Mouse (Mus musculus) hindbrain, postnatal 0 days (tissue): ENCODE results near the gene Zc3h12a. TPM values are rescaled to one million over a fixed set of nuclear protein-coding genes. Genes with fewer than 3 reads are reported as not detected.

Source experiments
- ATAC-seq: fragments of 200-750 bp; cut with Nextera tagmentation; 2 replicates; pipeline ENCODE4 v1.8.0; 2017; ENCODE audit warnings: mild to moderate bottlenecking, moderate TSS enrichment, moderate library complexity
- DNase-seq: peaks from one replicate; pipeline ENCODE4 v3.0.0-alpha.2; 2015; ENCODE audit warnings: low spot score
- H3K27ac ChIP-seq: fragments of 300-500 bp; sonication (generic); 2 replicates; pipeline ENCODE4 v1.5.1; 2014; ENCODE audit warnings: mild to moderate bottlenecking
- H3K27me3 ChIP-seq: fragments of 300-500 bp; sonication (generic); 2 replicates; pipeline ENCODE4 v1.6.1; 2014; ENCODE audit warnings: low read length, mixed read lengths; ENCODE audit not compliant: insufficient read depth
- H3K36me3 ChIP-seq: fragments of 300-500 bp; sonication (generic); 2 replicates; pipeline ENCODE4 v1.6.1; 2014; ENCODE audit warnings: low read length, mixed read lengths; ENCODE audit not compliant: insufficient read depth
- H3K4me1 ChIP-seq: fragments of 300-500 bp; sonication (generic); 2 replicates; pipeline ENCODE4 v1.6.1; 2014; ENCODE audit warnings: antibody characterized with exemption, low read length, mixed read lengths; ENCODE audit not compliant: insufficient read depth
- H3K4me2 ChIP-seq: fragments of 300-500 bp; sonication (generic); 2 replicates; pipeline ENCODE4 v1.6.1; 2014; ENCODE audit warnings: low read depth, mild to moderate bottlenecking, low read length, moderate library complexity, mixed read lengths
- H3K4me3 ChIP-seq: fragments of 300-500 bp; sonication (generic); 2 replicates; pipeline ENCODE4 v1.5.1; 2014; ENCODE audit warnings: low read length
- H3K9ac ChIP-seq: fragments of 300-500 bp; sonication (generic); replicated peaks from 2 replicates; pipeline ENCODE4 v1.6.1; 2014; ENCODE audit warnings: mild to moderate bottlenecking, low read length, moderate library complexity, mixed read lengths
- H3K9me3 ChIP-seq: fragments of 300-500 bp; sonication (generic); 2 replicates; pipeline ENCODE4 v1.6.1; 2016; ENCODE audit warnings: low read length, mixed read lengths
- CTCF ChIP-seq: IDR thresholded peaks from 2 replicates; pipeline ENCODE4 v1.5.1; 2016; ENCODE audit warnings: antibody characterized with exemption, control low read depth, low read depth
- WGBS: fragments of 180-500 bp; shearing (Covaris S2); extraction: QIAGEN DNeasy Blood & Tissue Kit; methylation state at CpG from one replicate; pipeline ENCODE4 v1.1.7; 2014; 5-methylcytosine and 5-hydroxymethylcytosine counted together
- polyA plus RNA-seq: library from polyadenylated mRNA; unstranded; fragments of >200 nt; fragmentation: Nextera tagmentation; extraction: Ambion mirVana; gene quantifications from 2 replicates; pipeline ENCODE4 v1.2.1, GENCODE M21; 2015
- total RNA-seq: library from RNA; depleted of rRNA; stranded (reverse); fragments of >200 nt; gene quantifications from 2 replicates; pipeline ENCODE4 v1.2.3, GENCODE M21; 2014

Zc3h12a gene
- total and polyA plus RNA-seq, 2 experiments from 2014 or later, result 0.31 TPM; not detected in 1

DNA sequence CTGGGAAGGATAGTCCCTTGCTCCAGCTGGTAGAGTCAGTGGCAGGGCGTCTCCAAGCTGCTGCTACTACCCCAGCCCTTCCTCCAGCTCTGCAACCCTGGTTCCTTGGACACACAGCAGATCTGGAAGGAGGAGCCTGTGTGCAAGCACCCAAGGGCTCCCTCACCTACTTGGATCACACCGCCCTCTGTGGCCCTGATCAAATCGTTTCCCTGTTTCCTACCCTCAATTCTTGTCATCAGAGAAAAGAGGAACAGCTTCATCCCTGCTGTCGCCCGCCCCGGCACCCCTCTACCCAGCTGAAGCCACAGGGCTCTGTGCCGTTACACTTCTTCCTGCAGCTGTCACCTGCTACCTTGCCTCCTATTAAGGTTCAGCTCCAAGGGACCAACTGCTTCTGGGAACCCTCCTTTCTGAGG is 9.7 kb downstream of the Zc3h12a start:
- H3K36me3 ChIP-seq, result no peaks in the 10 kb centered on the region
- ATAC-seq, result no peak
- TF ChIP-seq CTCF, result no peak

DNA sequence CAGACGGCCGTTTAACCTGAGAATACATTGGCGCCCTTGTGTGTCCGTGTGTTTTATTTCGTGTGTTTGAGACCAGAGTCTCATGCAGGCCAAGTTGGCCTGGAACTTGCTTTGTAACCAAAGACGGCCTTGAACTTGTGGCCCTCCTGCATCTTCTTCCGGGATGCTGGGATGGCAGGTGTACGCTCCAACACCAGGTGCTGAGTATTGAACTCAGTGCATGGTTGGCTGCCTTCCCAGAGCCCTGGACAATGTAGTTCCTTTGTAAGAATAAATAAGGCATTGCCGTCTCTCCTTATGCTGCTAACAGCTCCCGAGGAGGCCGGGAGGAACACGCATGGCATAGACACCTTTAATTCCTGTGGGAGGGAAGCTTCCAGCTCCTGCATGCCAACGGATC is 10.7 kb downstream of the Zc3h12a start:
- Histone ChIP-seq H3K9ac (no peak overlapping the region), H3K9me3 (no peaks in the 10 kb centered on the region), H3K27ac (0 out of 2 replicates have a peak overlapping the region, but pooled peaks have one; percentile 58), H3K4me2 (no peak overlapping the region), H3K4me3 (no peak overlapping the region), H3K4me1 (peaks cover 12% of the 10 kb centered on the region; the same call in 1 of the 2 replicates), H3K36me3 (peaks cover 2% of the 10 kb centered on the region; the same call in 1 of the 2 replicates), H3K27me3 (no peaks in the 10 kb centered on the region)
- whole genome bisulfite sequencing, result 62% methylated on average over 13 of the region's 13 CpGs
- DNase-seq (no peak), ATAC-seq (no peak)
- no peak for TF ChIP-seq CTCF

More for the DNA sequence above, 9.7 kb downstream of the Zc3h12a start:
- Histone ChIP-seq H3K27me3 (no peaks in the 10 kb centered on the region), H3K4me2 (no peak overlapping the region), H3K4me3 (no peak overlapping the region), H3K9ac (no peak overlapping the region), H3K4me1 (peaks cover 12% of the 10 kb centered on the region; the same call in 1 of the 2 replicates), H3K27ac (no peak overlapping the region), H3K9me3 (no peaks in the 10 kb centered on the region)
- DNase-seq, result no peak
- WGBS, result 88% methylated on average over 7 of the region's 7 CpGs

DNA sequence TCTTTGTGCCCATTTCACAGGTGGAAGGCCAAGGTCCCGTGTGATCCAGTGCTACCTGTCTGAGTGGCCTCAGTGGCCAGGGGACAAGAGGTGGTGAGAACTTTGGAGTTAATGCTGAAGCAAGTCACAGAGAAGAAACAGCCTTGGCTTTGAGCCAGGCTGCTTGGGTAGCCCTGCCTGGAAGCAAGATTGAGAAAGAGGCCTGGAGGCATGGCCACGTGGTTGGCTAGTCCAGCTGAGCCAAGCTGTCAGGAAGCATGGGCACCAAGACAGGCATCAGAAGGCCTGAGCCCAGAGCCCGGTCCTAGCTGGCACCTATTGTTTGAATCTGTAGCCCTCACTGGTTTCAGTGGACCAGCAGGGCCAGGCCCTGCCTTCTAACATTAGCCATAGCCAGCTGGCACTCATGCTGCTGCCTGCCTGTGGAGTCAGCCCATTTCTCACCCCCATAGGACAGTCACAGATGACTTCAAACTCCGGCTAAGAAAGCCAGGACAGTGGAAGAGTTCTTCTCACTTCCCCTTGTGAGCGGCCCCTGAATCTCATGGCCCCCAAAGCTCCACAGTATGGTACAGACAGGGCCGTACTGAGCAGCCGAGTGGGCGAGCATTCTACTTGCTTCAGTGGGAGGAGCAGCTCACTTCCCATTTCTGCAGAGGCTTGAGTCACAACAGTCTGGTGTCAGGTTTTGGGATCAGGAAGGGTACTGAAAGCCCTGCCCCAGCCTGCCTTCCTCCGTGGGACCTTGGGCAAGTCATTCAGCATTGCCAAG is 11.4 kb downstream of the Zc3h12a start:
- DNase-seq (peak; percentile 77), ATAC-seq (peak; percentile 66; the same call in 1 of the 2 replicates)
- 44% methylated on average over 9 of the region's 9 CpGs for WGBS
- TF ChIP-seq CTCF, result no peak
- Histone ChIP-seq H3K9ac (0 out of 2 replicates have a peak overlapping the region, but pooled peaks have one; percentile 5), H3K27me3 (no peaks in the 10 kb centered on the region), H3K4me1 (peaks cover 12% of the 10 kb centered on the region; the same call in 1 of the 2 replicates), H3K4me3 (no peak overlapping the region), H3K4me2 (no peak overlapping the region), H3K27ac (peak overlapping the region; percentile 58; the same call in 1 of the 2 replicates), H3K36me3 (peaks cover 9% of the 10 kb centered on the region; the same call in 1 of the 2 replicates), H3K9me3 (no peaks in the 10 kb centered on the region)

DNA sequence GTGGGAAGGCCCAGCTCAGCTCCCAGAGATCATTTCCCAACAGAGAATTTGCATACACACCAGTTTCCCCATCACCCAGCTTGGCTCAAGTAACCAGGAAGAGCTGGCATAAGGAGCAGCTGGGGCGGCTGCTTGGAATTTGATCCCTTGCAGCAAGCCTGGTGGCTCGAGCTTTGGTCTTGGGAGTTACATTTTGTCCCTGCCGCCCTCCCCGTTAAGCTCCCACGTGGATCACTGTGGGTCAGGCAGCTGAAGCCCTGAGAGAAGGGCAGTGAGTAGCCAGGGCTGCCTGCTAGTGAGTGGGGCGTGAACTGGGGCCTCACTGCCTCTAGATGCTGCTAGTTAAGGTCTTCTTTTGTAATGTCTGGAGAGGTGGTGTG is 11.9 kb downstream of the Zc3h12a start:
- H3K27ac ChIP-seq, result peak overlapping the region; percentile 58; the same call in 1 of the 2 replicates
- no peak for TF ChIP-seq CTCF
- 34% methylated on average over 6 of the region's 6 CpGs for WGBS

DNA sequence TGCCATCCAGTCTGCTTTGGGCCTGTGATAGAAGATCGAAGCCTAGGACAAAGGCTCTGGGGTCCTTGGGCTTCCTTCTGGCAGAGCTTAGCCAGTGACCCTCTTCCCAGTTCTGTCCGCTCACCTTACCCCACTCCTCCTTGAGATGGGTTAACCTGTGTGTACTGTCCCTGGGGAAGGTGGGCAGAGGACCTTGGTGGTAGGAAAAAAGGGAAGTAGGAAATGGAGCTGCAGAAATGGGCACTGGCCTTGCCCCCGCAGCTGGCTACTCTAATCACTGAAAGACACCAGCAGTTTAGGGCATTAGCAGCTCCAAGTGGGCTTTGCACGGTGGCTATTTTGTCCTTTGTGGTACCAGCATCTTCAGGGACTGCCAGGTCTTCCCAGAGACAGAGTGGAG is 12.6 kb downstream of the Zc3h12a start:
- H3K9ac ChIP-seq, result no peak overlapping the region
- no peak overlapping the region for H3K4me2 ChIP-seq
- no peak for TF ChIP-seq CTCF
- ATAC-seq (0 out of 2 replicates have a peak, but pooled peaks have one; percentile 7), DNase-seq (no peak)
- no peak overlapping the region for H3K4me3 ChIP-seq
- no peaks in the 10 kb centered on the region for H3K27me3 ChIP-seq
- peaks cover 12% of the 10 kb centered on the region; the same call in 1 of the 2 replicates for H3K4me1 ChIP-seq
- WGBS, result 74% methylated on average over 4 of the region's 4 CpGs
- peak overlapping the region; percentile 58; the same call in 1 of the 2 replicates for H3K27ac ChIP-seq
- no peaks in the 10 kb centered on the region for H3K9me3 ChIP-seq
- peaks cover 9% of the 10 kb centered on the region; the same call in 1 of the 2 replicates for H3K36me3 ChIP-seq

More for the DNA sequence above, 11.9 kb downstream of the Zc3h12a start:
- H3K9me3 ChIP-seq, result no peaks in the 10 kb centered on the region
- H3K36me3 ChIP-seq, result peaks cover 9% of the 10 kb centered on the region; the same call in 1 of the 2 replicates
- 0 out of 2 replicates have a peak overlapping the region, but pooled peaks have one; percentile 5 for H3K9ac ChIP-seq
- H3K4me1 ChIP-seq, result peaks cover 12% of the 10 kb centered on the region; the same call in 1 of the 2 replicates
- ATAC-seq (no peak), DNase-seq (peak; percentile 34)
- H3K27me3 ChIP-seq, result no peaks in the 10 kb centered on the region
- H3K4me2 ChIP-seq, result no peak overlapping the region
- no peak overlapping the region for H3K4me3 ChIP-seq

DNA sequence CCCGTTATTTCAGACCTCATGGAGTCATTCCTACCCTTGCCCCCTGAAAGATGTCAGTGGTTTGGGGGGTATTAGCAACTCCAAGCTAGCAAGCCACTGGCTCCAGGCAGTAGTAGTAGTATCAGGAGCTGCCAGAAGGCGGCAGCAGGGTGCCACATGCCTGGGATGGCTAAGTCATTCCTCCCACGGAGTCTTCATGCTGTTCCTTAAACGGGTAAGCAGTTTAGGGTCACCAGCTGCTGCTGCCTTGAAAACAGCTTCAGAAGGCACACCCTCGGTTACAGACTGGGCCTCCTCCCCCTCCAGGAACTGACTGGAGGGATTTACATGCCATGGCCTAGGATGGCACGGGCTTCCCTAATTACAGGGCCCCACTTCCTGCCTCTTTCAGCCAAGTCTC is 13.0 kb downstream of the Zc3h12a start:
- H3K4me1 ChIP-seq, result peaks cover 12% of the 10 kb centered on the region; the same call in 1 of the 2 replicates
- no peaks in the 10 kb centered on the region for H3K9me3 ChIP-seq
- H3K27me3 ChIP-seq, result no peaks in the 10 kb centered on the region
- 9% methylated on average over 6 of the region's 6 CpGs for WGBS
- DNase-seq, result peak; percentile 87
- H3K4me3 ChIP-seq, result no peak overlapping the region
- no peak overlapping the region for H3K4me2 ChIP-seq
- H3K9ac ChIP-seq, result no peak overlapping the region
- H3K27ac ChIP-seq, result no peak overlapping the region
- H3K36me3 ChIP-seq, result peaks cover 12% of the 10 kb centered on the region
- peak; percentile 87 for TF ChIP-seq CTCF
- ATAC-seq, result peak; percentile 68

DNA sequence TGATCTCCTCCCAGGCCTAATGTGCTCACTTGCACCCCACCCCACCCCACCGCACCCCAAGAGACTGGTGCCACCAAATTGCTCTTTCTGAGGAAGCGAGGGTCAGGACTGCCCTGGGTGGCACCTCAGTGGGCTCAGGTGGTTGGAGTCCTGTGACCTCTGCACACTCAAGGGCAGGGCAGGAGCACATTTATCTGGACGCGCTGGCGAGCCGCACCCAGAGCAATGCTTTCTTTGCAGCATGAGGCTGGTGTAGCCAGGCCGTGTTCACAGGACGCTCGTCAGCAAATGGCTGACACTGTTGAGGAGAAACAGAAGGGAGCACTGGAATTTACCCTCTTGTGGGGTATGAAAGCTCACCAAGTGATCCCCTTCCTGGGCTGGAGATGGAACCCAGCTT is 22.3 kb downstream of the Zc3h12a start:
- no peak for TF ChIP-seq CTCF
- Histone ChIP-seq H3K4me1 (no peaks in the 10 kb centered on the region), H3K36me3 (peaks cover 26% of the 10 kb centered on the region), H3K4me3 (no peak overlapping the region), H3K9me3 (no peaks in the 10 kb centered on the region), H3K27ac (no peak overlapping the region), H3K4me2 (no peak overlapping the region), H3K27me3 (no peaks in the 10 kb centered on the region), H3K9ac (no peak overlapping the region)
- DNase-seq, result no peak
- WGBS, result 94% methylated on average over 9 of the region's 9 CpGs
- no peak for ATAC-seq
